Comparison of ENCODE assay signal across 13 mouse cellular contexts in genomic region chr4:56638704-56639478, GRCm38 (mm10).
A peak's percentile ranks its signal among the peaks of the same experiment; 100 is the strongest.
DNase-seq lines count a peak whose midpoint lies in the region; ATAC-seq and TF ChIP-seq lines count a peak whose summit lies in the region.
"Had no signal": no experiment of that assay in that cellular context is flagged by ENCODE, and none has a peak within 500 bp of the region (broad histone marks: within the 10 kb centered on the region; RNA-seq: fewer than 3 reads in every experiment).

No protein-coding gene starts in this region.

- intact Hi-C loops in heart, postnatal 36 days (cut with DNase I), result no loop called here

- H3K4me1 ChIP-seq in heart, embryonic 14.5 days (ENCODE audit: control insufficient read depth in 2 of 2, insufficient read depth in 2 of 2, low read length in 2 of 2), result peaks cover 10 to 17% of the 10 kb centered on the region in 2 experiments
- peaks cover 35% of the 10 kb centered on the region for H3K4me1 ChIP-seq in embryonic facial prominence, embryonic 10.5 days
- peaks cover 29% of the 10 kb centered on the region for H3K4me1 ChIP-seq in lung, embryonic 14.5 days (ENCODE audit: insufficient read depth)

- 43% methylated on average over 14 of the region's 14 CpGs for WGBS in heart, embryonic 14.5 days
- 44% methylated on average over 14 of the region's 14 CpGs for WGBS in embryonic facial prominence, embryonic 10.5 days
- 9% methylated on average over 14 of the region's 14 CpGs for WGBS in lung, embryonic 14.5 days

- TF ChIP-seq CTCF in lung, embryonic 14.5 days (IDR thresholded peaks at IDR 0.05; ENCODE audit: low read depth), result no peak

- H3K9me3 ChIP-seq in heart, embryonic 14.5 days (ENCODE audit: control insufficient read depth, low read length), result no peaks in the 10 kb centered on the region
- no peaks in the 10 kb centered on the region for H3K9me3 ChIP-seq in embryonic facial prominence, embryonic 10.5 days
- no peaks in the 10 kb centered on the region for H3K9me3 ChIP-seq in lung, embryonic 14.5 days (ENCODE audit: low read depth, low read length)
- H3K9me3 ChIP-seq: hindbrain, embryonic 15.5 days; neural tube, embryonic 12.5 days had no signal

- H3K27ac ChIP-seq in heart, embryonic 14.5 days (replicated peaks in 1 of 2; ENCODE audit: control insufficient read depth in 1 of 2, insufficient read depth in 1 of 2, low read depth in 2 of 2, low read length in 2 of 2), result 0 out of 4 replicates have a peak overlapping the region, but pooled peaks of 1 of the 2 experiments have one; percentile 11
- peak overlapping the region; percentile 37 for H3K27ac ChIP-seq in embryonic facial prominence, embryonic 10.5 days (replicated peaks)
- peak overlapping the region; percentile 85 for H3K27ac ChIP-seq in lung, embryonic 14.5 days (ENCODE audit: low read depth)
- H3K27ac ChIP-seq: hindbrain, embryonic 15.5 days; neural tube, embryonic 12.5 days had no signal

- H3K36me3 ChIP-seq in heart, embryonic 14.5 days (ENCODE audit: control insufficient read depth, insufficient read depth, low read length), result no peaks in the 10 kb centered on the region
- H3K36me3 ChIP-seq in embryonic facial prominence, embryonic 10.5 days (replicated peaks), result no peaks in the 10 kb centered on the region
- H3K36me3 ChIP-seq in lung, embryonic 14.5 days (ENCODE audit: insufficient read depth), result no peaks in the 10 kb centered on the region
- H3K36me3 ChIP-seq: hindbrain, embryonic 15.5 days; neural tube, embryonic 12.5 days had no signal

- no peak overlapping the region for H3K9ac ChIP-seq in heart, embryonic 14.5 days (ENCODE audit: low read length)
- H3K9ac ChIP-seq in lung, embryonic 14.5 days, result no peak overlapping the region
- H3K9ac ChIP-seq: hindbrain, embryonic 15.5 days; neural tube, embryonic 12.5 days had no signal

- no peaks in the 10 kb centered on the region for H3K27me3 ChIP-seq in heart, embryonic 14.5 days (ENCODE audit: control insufficient read depth, insufficient read depth, low read length)
- no peaks in the 10 kb centered on the region for H3K27me3 ChIP-seq in embryonic facial prominence, embryonic 10.5 days (replicated peaks; ENCODE audit: low read depth, poor library complexity, severe bottlenecking)
- no peaks in the 10 kb centered on the region for H3K27me3 ChIP-seq in lung, embryonic 14.5 days (ENCODE audit: insufficient read depth, low read length)
- H3K27me3 ChIP-seq: CH12.LX; hindbrain, embryonic 15.5 days; neural tube, embryonic 12.5 days had no signal

- no peak for ATAC-seq in heart, embryonic 14.5 days (ENCODE audit: insufficient number of reproducible peaks, insufficient read depth, low FRiP score, low read depth)
- ATAC-seq in lung, embryonic 14.5 days (ENCODE audit: insufficient read depth), result peak; percentile 84
- no peak for ATAC-seq in activated CD4-positive, CD25-positive, alpha-beta regulatory T cell, adult 4 months

- DNase-seq in heart, postnatal 36 days, result no peak
- DNase-seq in Muller cell, postnatal 12 days (ENCODE audit: inconsistent ontology term), result peak; percentile 54
- DNase-seq in embryonic facial prominence, embryonic 10.5 days (ENCODE audit: low spot score), result peak; percentile 42
- peak; percentile 83 for DNase-seq in lung, embryonic 14.5 days
- DNase-seq in thymus, postnatal 25 days, result no peak
- no peak for DNase-seq in retina, embryonic 14.5 days (ENCODE audit: low spot score)
- DNase-seq: cerebellum, postnatal 14 days; thymus, adult 2 months had no signal

- no peak overlapping the region for H3K4me3 ChIP-seq in heart, embryonic 14.5 days (ENCODE audit: control insufficient read depth in 1 of 2, insufficient read depth in 1 of 2, low read depth in 1 of 2, low read length in 2 of 2)
- no peak overlapping the region for H3K4me3 ChIP-seq in embryonic facial prominence, embryonic 10.5 days
- H3K4me3 ChIP-seq in lung, embryonic 14.5 days (ENCODE audit: low read depth, low read length), result no peak overlapping the region
- H3K4me3 ChIP-seq: hindbrain, embryonic 15.5 days; neural tube, embryonic 12.5 days had no signal

- H3K4me2 ChIP-seq in heart, embryonic 14.5 days (ENCODE audit: low read length), result peak overlapping the region; percentile 22; the same call in 1 of the 2 replicates
- peak overlapping the region; percentile 28 for H3K4me2 ChIP-seq in lung, embryonic 14.5 days
- H3K4me2 ChIP-seq: hindbrain, embryonic 15.5 days; neural tube, embryonic 12.5 days had no signal

Comparison
In these comparisons a context has a peak if more than half of its experiments do, and no peak if none do; other contexts are left out.
1. DNase-seq: peak in Muller cell, postnatal 12 days (single experiment), embryonic facial prominence, embryonic 10.5 days (single experiment) and lung, embryonic 14.5 days (single experiment); none in heart, postnatal 36 days (0 of 2), thymus, postnatal 25 days (single experiment) and retina, embryonic 14.5 days (single experiment).